In the genomic region with DNA sequence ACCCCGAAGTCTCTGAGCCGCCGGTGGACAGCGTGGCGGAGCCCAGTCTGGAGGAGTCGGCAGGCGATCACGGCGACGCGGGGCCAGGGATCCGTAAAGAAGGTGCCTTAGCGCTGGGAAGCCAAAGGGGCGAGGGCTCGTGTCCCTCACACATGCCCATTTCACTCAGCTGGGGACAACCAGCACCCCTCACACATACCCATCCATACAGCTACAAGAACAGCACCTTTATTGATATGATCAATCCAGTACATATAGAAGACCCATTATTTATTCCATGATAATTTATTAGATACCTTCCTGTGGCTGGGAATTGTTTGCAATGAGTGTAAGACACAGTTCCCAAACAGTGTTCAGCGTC, we compare ENCODE assay signal across 7 mouse cellular contexts. TPM values are rescaled to one million over a fixed set of nuclear protein-coding genes. Genes with fewer than 3 reads are reported as not detected.
A peak's percentile ranks its signal among the peaks of the same experiment; 100 is the strongest.
DNase-seq lines count a peak whose midpoint lies in the region; ATAC-seq and TF ChIP-seq lines count a peak whose summit lies in the region.

No protein-coding gene starts in this region.

- peak overlapping the region; percentile 71 for H3K9ac ChIP-seq in embryonic facial prominence, embryonic 14.5 days (ENCODE audit: low read depth, low read length)
- peak overlapping the region; percentile 64 for H3K9ac ChIP-seq in intestine, postnatal 0 days (ENCODE audit: low read depth, low read length)
- peak overlapping the region; percentile 80 for H3K9ac ChIP-seq in neural tube, embryonic 15.5 days (replicated peaks)

- no peak for TF ChIP-seq CTCF in lung, adult 2 months (IDR thresholded peaks at IDR 0.05; ENCODE audit: insufficient read depth, low read length)
- no peak for TF ChIP-seq CTCF in intestine, postnatal 0 days (IDR thresholded peaks at IDR 0.05; ENCODE audit: low read depth)

- no peak for TF ChIP-seq POLR2A in lung, adult 2 months (IDR thresholded peaks at IDR 0.05; ENCODE audit: borderline replicate concordance, extremely low read depth, low read depth, low read length)

- no peak; the same call in 1 of the 2 replicates for ATAC-seq in embryonic facial prominence, embryonic 14.5 days (ENCODE audit: low read depth)
- no peak for ATAC-seq in intestine, postnatal 0 days
- peak; percentile 43; the same call in 1 of the 2 replicates for ATAC-seq in neural tube, embryonic 15.5 days (ENCODE audit: low FRiP score)

- WGBS in lung, adult 2 months = under 1% methylated on average over 16 of the region's 16 CpGs
- 4% methylated on average over 16 of the region's 16 CpGs for WGBS in embryonic facial prominence, embryonic 14.5 days
- 2% methylated on average over 16 of the region's 16 CpGs for WGBS in intestine, postnatal 0 days
- WGBS in neural tube, embryonic 15.5 days = 2% methylated on average over 16 of the region's 16 CpGs

- H3K4me1 ChIP-seq in lung, adult 2 months (ENCODE audit: control insufficient read depth, insufficient read depth, low read length) = peaks cover 10% of the 10 kb centered on the region
- H3K4me1 ChIP-seq in embryonic facial prominence, embryonic 14.5 days (ENCODE audit: control insufficient read depth, insufficient read depth, low read length) = peaks cover 5% of the 10 kb centered on the region
- H3K4me1 ChIP-seq in intestine, postnatal 0 days (replicated peaks; ENCODE audit: control insufficient read depth, insufficient read depth, low read length) = 0 out of 2 replicates have a peak, but pooled peaks cover 11% of the 10 kb centered on the region
- H3K4me1 ChIP-seq in neural tube, embryonic 15.5 days = peaks cover 25% of the 10 kb centered on the region

- no peaks in the 10 kb centered on the region for H3K36me3 ChIP-seq in embryonic facial prominence, embryonic 14.5 days (ENCODE audit: control insufficient read depth, insufficient read depth, low read length)
- H3K36me3 ChIP-seq in intestine, postnatal 0 days (ENCODE audit: control insufficient read depth, insufficient read depth) = no peaks in the 10 kb centered on the region
- no peaks in the 10 kb centered on the region for H3K36me3 ChIP-seq in neural tube, embryonic 15.5 days

- no peak for DNase-seq in lung, adult 2 months
- DNase-seq in lung, adult 18-20 months = no peak
- no peak for DNase-seq in embryonic facial prominence, embryonic 14.5 days (ENCODE audit: low spot score)
- DNase-seq in adrenal gland, adult 8-10 months = no peak
- no peak for DNase-seq in right cerebral cortex, postnatal 25 days

- H3K27ac ChIP-seq in embryonic facial prominence, embryonic 14.5 days (replicated peaks; ENCODE audit: low read depth, low read length) = no peak overlapping the region
- no peak overlapping the region for H3K27ac ChIP-seq in intestine, postnatal 0 days (ENCODE audit: low read depth, low read length)
- H3K27ac ChIP-seq in neural tube, embryonic 15.5 days (replicated peaks) = peak overlapping the region; percentile 75

- peak overlapping the region; percentile 67 for H3K4me3 ChIP-seq in lung, adult 2 months (replicated peaks; ENCODE audit: extremely low read depth, low read depth, low read length)
- H3K4me3 ChIP-seq in embryonic facial prominence, embryonic 14.5 days (ENCODE audit: low read depth, low read length) = peak overlapping the region; percentile 79
- H3K4me3 ChIP-seq in intestine, postnatal 0 days (ENCODE audit: low read depth, low read length) = peak overlapping the region; percentile 75
- peak overlapping the region; percentile 66 for H3K4me3 ChIP-seq in neural tube, embryonic 15.5 days (replicated peaks)

- H3K27me3 ChIP-seq in embryonic facial prominence, embryonic 14.5 days (replicated peaks; ENCODE audit: control insufficient read depth, insufficient read depth, low read length) = peaks cover 9% of the 10 kb centered on the region
- H3K27me3 ChIP-seq in intestine, postnatal 0 days (replicated peaks; ENCODE audit: control insufficient read depth, insufficient read depth, low read length) = no peaks in the 10 kb centered on the region
- H3K27me3 ChIP-seq in neural tube, embryonic 15.5 days (replicated peaks) = peaks cover 19% of the 10 kb centered on the region

- H3K9me3 ChIP-seq in embryonic facial prominence, embryonic 14.5 days (ENCODE audit: control insufficient read depth, low read length) = no peaks in the 10 kb centered on the region
- no peaks in the 10 kb centered on the region for H3K9me3 ChIP-seq in intestine, postnatal 0 days (ENCODE audit: control insufficient read depth)
- H3K9me3 ChIP-seq in neural tube, embryonic 15.5 days (replicated peaks) = no peaks in the 10 kb centered on the region

- peak overlapping the region; percentile 96 for H3K4me2 ChIP-seq in embryonic facial prominence, embryonic 14.5 days (ENCODE audit: low read depth, low read length)
- H3K4me2 ChIP-seq in intestine, postnatal 0 days (replicated peaks; ENCODE audit: low read depth) = peak overlapping the region; percentile 99
- H3K4me2 ChIP-seq in neural tube, embryonic 15.5 days = peak overlapping the region; percentile 92

RNA-seq across cellular contexts. Expression of a gene that starts 0.3 kb away (rescaled TPM):
- polyA plus RNA-seq in lung, adult 2 months (2012; rRNA removed) = 5.0 and 5.3 TPM in 2 replicates
- polyA plus RNA-seq in embryonic facial prominence, embryonic 14.5 days (2014; fragmentation: Nextera tagmentation; extraction: Ambion mirVana) = 0.83 and 2.5 TPM in 2 replicates
- polyA plus RNA-seq in intestine, postnatal 0 days (2015; fragmentation: Nextera tagmentation; extraction: Ambion mirVana) = 3.6 and 4.2 TPM in 2 replicates
- 0.20 and 0.45 TPM in 2 replicates for polyA plus RNA-seq in neural tube, embryonic 15.5 days (2015; fragmentation: Nextera tagmentation; extraction: Ambion mirVana)
- not detected for total RNA-seq in adrenal gland, adult 8-10 months (2022)

RNA-seq across cellular contexts. Expression of a gene that starts 0.4 kb away (rescaled TPM):
- polyA plus RNA-seq in lung, adult 2 months (2012; rRNA removed) = 24.1 and 27.7 TPM in 2 replicates
- polyA plus RNA-seq in embryonic facial prominence, embryonic 14.5 days (2014; fragmentation: Nextera tagmentation; extraction: Ambion mirVana) = 34.0 and 37.1 TPM in 2 replicates
- 21.6 and 21.8 TPM in 2 replicates for polyA plus RNA-seq in intestine, postnatal 0 days (2015; fragmentation: Nextera tagmentation; extraction: Ambion mirVana)
- polyA plus RNA-seq in neural tube, embryonic 15.5 days (2015; fragmentation: Nextera tagmentation; extraction: Ambion mirVana) = 129 and 137 TPM in 2 replicates
- total RNA-seq in adrenal gland, adult 8-10 months (2022) = 10 to 100 TPM; 35.6 to 81.1 (median 56.8) TPM

RNA-seq across cellular contexts. Expression of a gene that starts 16.8 kb away (rescaled TPM):
- 76.6 and 87.4 TPM in 2 replicates for polyA plus RNA-seq in lung, adult 2 months (2012; rRNA removed)
- 110 and 124 TPM in 2 replicates for polyA plus RNA-seq in embryonic facial prominence, embryonic 14.5 days (2014; fragmentation: Nextera tagmentation; extraction: Ambion mirVana)
- polyA plus RNA-seq in intestine, postnatal 0 days (2015; fragmentation: Nextera tagmentation; extraction: Ambion mirVana) = 32.8 and 33.3 TPM in 2 replicates
- 48.5 and 62.4 TPM in 2 replicates for polyA plus RNA-seq in neural tube, embryonic 15.5 days (2015; fragmentation: Nextera tagmentation; extraction: Ambion mirVana)
- total RNA-seq in adrenal gland, adult 8-10 months (2022) = 100 to 1,000 TPM; 107 to 141 (median 126) TPM

RNA-seq across cellular contexts. Expression of a gene that starts 29.7 kb away (rescaled TPM):
- polyA plus RNA-seq in lung, adult 2 months (2012; rRNA removed) = 17.6 and 19.5 TPM in 2 replicates
- polyA plus RNA-seq in embryonic facial prominence, embryonic 14.5 days (2014; fragmentation: Nextera tagmentation; extraction: Ambion mirVana) = 7.9 and 11.3 TPM in 2 replicates
- 5.0 and 5.1 TPM in 2 replicates for polyA plus RNA-seq in intestine, postnatal 0 days (2015; fragmentation: Nextera tagmentation; extraction: Ambion mirVana)
- polyA plus RNA-seq in neural tube, embryonic 15.5 days (2015; fragmentation: Nextera tagmentation; extraction: Ambion mirVana) = 11.8 and 15.0 TPM in 2 replicates
- 10 to 100 TPM; 13.1 to 16.3 (median 15.3) TPM for total RNA-seq in adrenal gland, adult 8-10 months (2022)

RNA-seq across cellular contexts. Expression of a gene that starts 37.2 kb away (rescaled TPM):
- not detected in 2 replicates for polyA plus RNA-seq in lung, adult 2 months (2012; rRNA removed)
- polyA plus RNA-seq in embryonic facial prominence, embryonic 14.5 days (2014; fragmentation: Nextera tagmentation; extraction: Ambion mirVana) = 0.14 and 0.17 TPM in 2 replicates
- 0.08 and 0.17 TPM in 2 replicates for polyA plus RNA-seq in intestine, postnatal 0 days (2015; fragmentation: Nextera tagmentation; extraction: Ambion mirVana)
- 0.10 and 0.11 TPM in 2 replicates for polyA plus RNA-seq in neural tube, embryonic 15.5 days (2015; fragmentation: Nextera tagmentation; extraction: Ambion mirVana)
- total RNA-seq in adrenal gland, adult 8-10 months (2022) = not detected
